13 mouse cellular contexts compared by ENCODE assay signal in the genomic region with DNA sequence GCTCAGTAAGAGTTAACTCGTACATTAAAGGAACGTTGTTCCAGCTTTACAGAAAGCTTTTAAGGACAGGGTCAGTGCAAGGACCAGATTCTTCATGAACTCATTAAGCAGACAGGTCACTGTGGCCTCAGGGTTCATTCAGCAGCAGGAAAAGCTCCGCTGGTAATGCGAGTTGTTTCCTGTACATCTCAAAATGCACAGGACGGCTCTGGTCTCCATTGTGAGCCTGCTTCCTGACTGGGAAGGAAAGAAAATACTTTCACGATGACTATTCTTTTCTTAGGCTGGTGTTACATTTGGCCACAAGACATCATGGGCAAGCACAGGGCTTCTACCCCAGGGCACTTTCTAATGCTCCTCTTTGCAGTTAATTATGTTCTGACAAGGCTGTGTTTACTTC. TPM values are rescaled to one million over a fixed set of nuclear protein-coding genes. Genes with fewer than 3 reads are reported as not detected.
DNase-seq lines count a peak whose midpoint lies in the region; ATAC-seq lines count a peak whose summit lies in the region.
"Had no signal": no experiment of that assay in that cellular context is flagged by ENCODE, and none has a peak within 500 bp of the region (broad histone marks: within the 10 kb centered on the region; RNA-seq: fewer than 3 reads in every experiment).

No protein-coding gene starts in this region.

- H3K36me3 ChIP-seq in hindbrain, embryonic 13.5 days, result 0 out of 2 replicates have a peak, but pooled peaks cover 3% of the 10 kb centered on the region
- peaks cover 30% of the 10 kb centered on the region for H3K36me3 ChIP-seq in hindbrain, embryonic 10.5 days
- H3K36me3 ChIP-seq in midbrain, embryonic 13.5 days, result peaks cover 4% of the 10 kb centered on the region
- no peaks in the 10 kb centered on the region for H3K36me3 ChIP-seq in midbrain, embryonic 16.5 days (ENCODE audit: control insufficient read depth, insufficient read depth, low read length)
- peaks cover 8% of the 10 kb centered on the region; the same call in 1 of the 2 replicates for H3K36me3 ChIP-seq in heart, embryonic 14.5 days (ENCODE audit: control insufficient read depth, insufficient read depth, low read length)
- H3K36me3 ChIP-seq in stomach, embryonic 16.5 days (ENCODE audit: control insufficient read depth, insufficient read depth, low read length), result no peaks in the 10 kb centered on the region

- no peak for ATAC-seq in hindbrain, embryonic 13.5 days (ENCODE audit: low FRiP score)
- ATAC-seq in midbrain, embryonic 13.5 days, result no peak
- ATAC-seq in midbrain, embryonic 16.5 days, result no peak
- ATAC-seq in heart, embryonic 14.5 days (ENCODE audit: insufficient number of reproducible peaks, insufficient read depth, low FRiP score, low read depth), result peak; percentile 20; the same call in 1 of the 2 replicates
- no peak for ATAC-seq in stomach, embryonic 16.5 days (ENCODE audit: insufficient read depth, low FRiP score)

- peaks cover 11% of the 10 kb centered on the region; the same call in 1 of the 2 replicates for H3K4me1 ChIP-seq in hindbrain, embryonic 13.5 days (replicated peaks)
- H3K4me1 ChIP-seq in hindbrain, embryonic 10.5 days (replicated peaks), result no peaks in the 10 kb centered on the region
- H3K4me1 ChIP-seq in midbrain, embryonic 13.5 days (replicated peaks), result no peaks in the 10 kb centered on the region
- H3K4me1 ChIP-seq in midbrain, embryonic 16.5 days (ENCODE audit: control insufficient read depth, insufficient read depth, low read length), result no peaks in the 10 kb centered on the region
- peaks cover 11 to 14% of the 10 kb centered on the region in 2 experiments; a peak in 3 of 4 replicates for H3K4me1 ChIP-seq in heart, embryonic 14.5 days (ENCODE audit: control insufficient read depth in 2 of 2, insufficient read depth in 2 of 2, low read length in 2 of 2)
- H3K4me1 ChIP-seq in stomach, embryonic 16.5 days (ENCODE audit: control insufficient read depth, insufficient read depth, low read length), result peaks cover 15% of the 10 kb centered on the region

- H3K27me3 ChIP-seq in hindbrain, embryonic 13.5 days, result no peaks in the 10 kb centered on the region
- no peaks in the 10 kb centered on the region for H3K27me3 ChIP-seq in hindbrain, embryonic 10.5 days (ENCODE audit: insufficient read depth, poor library complexity, severe bottlenecking)
- H3K27me3 ChIP-seq in midbrain, embryonic 13.5 days, result no peaks in the 10 kb centered on the region
- H3K27me3 ChIP-seq in midbrain, embryonic 16.5 days (ENCODE audit: control insufficient read depth, insufficient read depth, low read depth, low read length), result no peaks in the 10 kb centered on the region
- H3K27me3 ChIP-seq in heart, embryonic 14.5 days (ENCODE audit: control insufficient read depth, insufficient read depth, low read length), result no peaks in the 10 kb centered on the region
- H3K27me3 ChIP-seq in stomach, embryonic 16.5 days (ENCODE audit: control insufficient read depth, insufficient read depth, low read length), result no peaks in the 10 kb centered on the region
- H3K27me3 ChIP-seq: CH12.LX had no signal

- 66% methylated on average over 6 of the region's 6 CpGs for WGBS in hindbrain, embryonic 13.5 days
- 65% methylated on average over 6 of the region's 6 CpGs for WGBS in hindbrain, embryonic 10.5 days
- WGBS in midbrain, embryonic 13.5 days, result 68% methylated on average over 6 of the region's 6 CpGs
- 66% methylated on average over 6 of the region's 6 CpGs for WGBS in midbrain, embryonic 16.5 days
- WGBS in heart, embryonic 14.5 days, result 61% methylated on average over 6 of the region's 6 CpGs
- 42% methylated on average over 6 of the region's 6 CpGs for WGBS in stomach, embryonic 16.5 days

- no peak overlapping the region for H3K9ac ChIP-seq in hindbrain, embryonic 13.5 days
- no peak overlapping the region for H3K9ac ChIP-seq in midbrain, embryonic 13.5 days (replicated peaks)
- H3K9ac ChIP-seq in midbrain, embryonic 16.5 days (ENCODE audit: low read depth, low read length), result no peak overlapping the region
- no peak overlapping the region for H3K9ac ChIP-seq in heart, embryonic 14.5 days (ENCODE audit: low read length)
- H3K9ac ChIP-seq in stomach, embryonic 16.5 days (ENCODE audit: low read length), result no peak overlapping the region

- no peak for DNase-seq in hindbrain, embryonic 10.5 days (ENCODE audit: low spot score)
- DNase-seq in frontal cortex, postnatal 10 days (ENCODE audit: low spot score in 2 of 2), result no peak
- DNase-seq in left cerebral cortex, postnatal 25 days (ENCODE audit: low spot score in 2 of 2), result no peak
- DNase-seq: adrenal gland, adult 8-10 months; cerebellum, postnatal 10 days; gastrocnemius, postnatal 14 days had no signal

- H3K4me2 ChIP-seq in hindbrain, embryonic 13.5 days, result no peak overlapping the region
- no peak overlapping the region for H3K4me2 ChIP-seq in midbrain, embryonic 13.5 days (replicated peaks)
- no peak overlapping the region for H3K4me2 ChIP-seq in midbrain, embryonic 16.5 days (ENCODE audit: low read length)
- no peak overlapping the region for H3K4me2 ChIP-seq in heart, embryonic 14.5 days (ENCODE audit: low read length)
- H3K4me2 ChIP-seq in stomach, embryonic 16.5 days (ENCODE audit: low read depth, low read length), result no peak overlapping the region

- intact Hi-C loops in left cerebral cortex, postnatal 25 days (cut with DNase I), result no loop called here

- no peaks in the 10 kb centered on the region for H3K9me3 ChIP-seq in hindbrain, embryonic 13.5 days
- H3K9me3 ChIP-seq in hindbrain, embryonic 10.5 days, result no peaks in the 10 kb centered on the region
- no peaks in the 10 kb centered on the region for H3K9me3 ChIP-seq in midbrain, embryonic 13.5 days
- no peaks in the 10 kb centered on the region for H3K9me3 ChIP-seq in midbrain, embryonic 16.5 days (replicated peaks; ENCODE audit: control insufficient read depth, low read length, poor library complexity, severe bottlenecking)
- no peaks in the 10 kb centered on the region for H3K9me3 ChIP-seq in heart, embryonic 14.5 days (ENCODE audit: control insufficient read depth, low read length)
- H3K9me3 ChIP-seq in stomach, embryonic 16.5 days (replicated peaks; ENCODE audit: control insufficient read depth, low read length), result no peaks in the 10 kb centered on the region

- no peak overlapping the region for H3K4me3 ChIP-seq in hindbrain, embryonic 13.5 days
- no peak overlapping the region for H3K4me3 ChIP-seq in hindbrain, embryonic 10.5 days
- no peak overlapping the region for H3K4me3 ChIP-seq in midbrain, embryonic 13.5 days (replicated peaks)
- no peak overlapping the region for H3K4me3 ChIP-seq in midbrain, embryonic 16.5 days (ENCODE audit: low read depth, low read length)
- H3K4me3 ChIP-seq in heart, embryonic 14.5 days (ENCODE audit: control insufficient read depth in 1 of 2, insufficient read depth in 1 of 2, low read depth in 1 of 2, low read length in 2 of 2), result no peak overlapping the region
- no peak overlapping the region for H3K4me3 ChIP-seq in stomach, embryonic 16.5 days (replicated peaks; ENCODE audit: low read length)

- 0 out of 2 replicates have a peak overlapping the region, but pooled peaks have one; percentile 40 for H3K27ac ChIP-seq in hindbrain, embryonic 13.5 days
- no peak overlapping the region for H3K27ac ChIP-seq in hindbrain, embryonic 10.5 days
- H3K27ac ChIP-seq in midbrain, embryonic 13.5 days, result peak overlapping the region; percentile 16; the same call in 1 of the 2 replicates
- H3K27ac ChIP-seq in midbrain, embryonic 16.5 days (ENCODE audit: low read length), result no peak overlapping the region
- H3K27ac ChIP-seq in heart, embryonic 14.5 days (replicated peaks in 1 of 2; ENCODE audit: control insufficient read depth in 1 of 2, insufficient read depth in 1 of 2, low read depth in 2 of 2, low read length in 2 of 2), result peak overlapping the region; percentile 79
- H3K27ac ChIP-seq in stomach, embryonic 16.5 days (ENCODE audit: low read length), result peak overlapping the region; percentile 76
- H3K27ac ChIP-seq: macrophage had no signal

RNA-seq across cellular contexts. Expression of a gene that starts 52.6 kb away (rescaled TPM):
- polyA plus RNA-seq in hindbrain, embryonic 13.5 days (2015; fragmentation: Nextera tagmentation; extraction: Ambion mirVana), result 196 and 199 TPM in 2 replicates
- polyA plus RNA-seq in hindbrain, embryonic 10.5 days (2016; fragmentation: Nextera tagmentation; extraction: Ambion mirVana), result 171 and 215 TPM in 2 replicates
- 193 and 196 TPM in 2 replicates for polyA plus RNA-seq in midbrain, embryonic 13.5 days (2015; fragmentation: Nextera tagmentation; extraction: Ambion mirVana)
- 222 and 233 TPM in 2 replicates for polyA plus RNA-seq in midbrain, embryonic 16.5 days (2015; fragmentation: Nextera tagmentation; extraction: Ambion mirVana)
- polyA plus RNA-seq in heart, embryonic 14.5 days (2014; fragmentation: Nextera tagmentation; extraction: Ambion mirVana), result 110 TPM in 2 replicates
- 179 and 197 TPM in 2 replicates for polyA plus RNA-seq in stomach, embryonic 16.5 days (2015; fragmentation: Nextera tagmentation; extraction: Ambion mirVana)
- total RNA-seq in left cerebral cortex, postnatal 25 days (2021), result 10 to 100 TPM; 78.0 to 81.5 TPM

RNA-seq across cellular contexts. Expression of a gene that starts 57.8 kb away (rescaled TPM):
- 55.4 and 55.6 TPM in 2 replicates for polyA plus RNA-seq in hindbrain, embryonic 13.5 days (2015; fragmentation: Nextera tagmentation; extraction: Ambion mirVana)
- 61.6 and 63.9 TPM in 2 replicates for polyA plus RNA-seq in hindbrain, embryonic 10.5 days (2016; fragmentation: Nextera tagmentation; extraction: Ambion mirVana)
- 48.7 and 55.0 TPM in 2 replicates for polyA plus RNA-seq in midbrain, embryonic 13.5 days (2015; fragmentation: Nextera tagmentation; extraction: Ambion mirVana)
- polyA plus RNA-seq in midbrain, embryonic 16.5 days (2015; fragmentation: Nextera tagmentation; extraction: Ambion mirVana), result 41.5 and 43.3 TPM in 2 replicates
- 49.5 and 50.8 TPM in 2 replicates for polyA plus RNA-seq in heart, embryonic 14.5 days (2014; fragmentation: Nextera tagmentation; extraction: Ambion mirVana)
- polyA plus RNA-seq in stomach, embryonic 16.5 days (2015; fragmentation: Nextera tagmentation; extraction: Ambion mirVana), result 38.5 and 44.6 TPM in 2 replicates
- total RNA-seq in left cerebral cortex, postnatal 25 days (2021), result 10 to 100 TPM; 50.6 to 51.7 TPM

Comparison
In these comparisons a context has a peak if more than half of its experiments do, and no peak if none do; other contexts are left out.
1. H3K27ac ChIP-seq: peak in hindbrain, embryonic 13.5 days (single experiment), midbrain, embryonic 13.5 days (single experiment), heart, embryonic 14.5 days (2 of 2) and stomach, embryonic 16.5 days (single experiment); none in hindbrain, embryonic 10.5 days (single experiment) and midbrain, embryonic 16.5 days (single experiment).